Mouse (Mus musculus) thymus, adult 2 months (tissue): ENCODE results near the gene St3gal4. TPM values are rescaled to one million over a fixed set of nuclear protein-coding genes. Genes with fewer than 3 reads are reported as not detected.

Source experiments
- DNase-seq: peaks from one replicate; pipeline ENCODE4 v3.0.0; 2021
- H3K27ac ChIP-seq: fragments of 200-500 bp; 2 replicates; pipeline ENCODE4 v1.5.1; 2012; ENCODE audit warnings: low read length, control low read depth; ENCODE audit not compliant: control insufficient read depth, insufficient read depth
- H3K27me3 ChIP-seq: fragments of 200-500 bp; 2 replicates; pipeline ENCODE4 v1.6.1; 2012; ENCODE audit warnings: mild to moderate bottlenecking, low read length, moderate library complexity, mixed read lengths; ENCODE audit not compliant: control insufficient read depth, insufficient read depth
- H3K36me3 ChIP-seq: fragments of 200-500 bp; 2 replicates; pipeline ENCODE4 v1.6.1; 2012; ENCODE audit warnings: mild to moderate bottlenecking, low read length, moderate library complexity; ENCODE audit not compliant: control insufficient read depth, insufficient read depth
- H3K4me1 ChIP-seq: fragments of 200-500 bp; replicated peaks from 2 replicates; pipeline ENCODE4 v1.6.1; 2012; ENCODE audit warnings: low read length; ENCODE audit not compliant: control insufficient read depth, insufficient read depth
- H3K4me3 ChIP-seq: fragments of 200-500 bp; 2 replicates; pipeline ENCODE4 v1.5.1; 2012; ENCODE audit warnings: mild to moderate bottlenecking, low read length, control low read depth, moderate library complexity; ENCODE audit not compliant: control insufficient read depth, insufficient read depth
- CTCF ChIP-seq: fragments of 200-500 bp; IDR thresholded peaks from 2 replicates; pipeline ENCODE4 v1.5.1; 2012; ENCODE audit warnings: mild to moderate bottlenecking, control low read depth, low read length, moderate library complexity, borderline replicate concordance; ENCODE audit not compliant: control insufficient read depth, poor library complexity, insufficient read depth; ENCODE audit errors: extremely low read depth
- POLR2A ChIP-seq: fragments of 200-500 bp; IDR thresholded peaks from 2 replicates; pipeline ENCODE4 v1.6.1; 2012; ENCODE audit warnings: mild to moderate bottlenecking, low read length, control low read depth, moderate library complexity; ENCODE audit not compliant: control insufficient read depth, poor library complexity, insufficient read depth; ENCODE audit errors: extremely low read depth
- WGBS: fragments of 180-500 bp; shearing (Covaris S2); methylation state at CpG from one replicate; pipeline ENCODE4 v1.1.7; 2018; 5-methylcytosine and 5-hydroxymethylcytosine counted together
- polyA plus RNA-seq: library from polyadenylated mRNA; depleted of rRNA; stranded (reverse); fragments of >200 nt; gene quantifications from 2 replicates; pipeline ENCODE4 v1.2.3, GENCODE M21; 2012

Gene St3gal4
- polyA plus RNA-seq, 1 experiment, result 8.9 TPM

- 89% methylated on average over 5 of the region's 5 CpGs for WGBS
- Histone ChIP-seq H3K4me1 (peaks cover 16% of the 10 kb centered on the region), H3K4me3 (no peak overlapping the region), H3K27me3 (no peaks in the 10 kb centered on the region), H3K27ac (no peak overlapping the region), H3K36me3 (no peaks in the 10 kb centered on the region)
- TF ChIP-seq CTCF, result no peak
- TF ChIP-seq POLR2A, result no peak
- DNase-seq, result no peak
Observed at GRCm38 (mm10) chr9:35110051-35110450, 9.0 kb downstream of the St3gal4 start.

DNA sequence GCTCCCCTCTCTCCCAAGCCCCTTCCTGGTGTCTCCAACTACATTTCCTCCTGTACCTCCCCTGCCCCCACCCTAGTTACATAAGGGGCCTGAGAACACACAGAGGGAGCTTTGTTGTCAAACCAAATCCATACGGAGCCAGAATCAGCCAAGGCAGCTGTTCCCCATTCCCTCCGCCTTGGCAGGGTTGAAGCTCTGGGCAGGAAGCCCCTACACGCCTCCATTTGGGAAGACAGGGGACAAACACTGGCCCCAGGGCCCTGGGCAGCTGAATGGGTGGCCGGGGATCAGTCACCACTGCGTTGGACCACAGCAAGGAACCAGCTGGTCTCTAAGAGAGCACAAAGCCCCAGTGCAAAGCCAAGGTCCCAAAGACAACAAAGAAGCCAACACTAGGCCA lies 10.2 kb downstream of the St3gal4 start:
- Histone ChIP-seq H3K4me3 (no peak overlapping the region), H3K27ac (no peak overlapping the region), H3K27me3 (no peaks in the 10 kb centered on the region), H3K4me1 (peaks cover 16% of the 10 kb centered on the region), H3K36me3 (no peaks in the 10 kb centered on the region)
- no peak for DNase-seq
- 78% methylated on average over 5 of the region's 5 CpGs for WGBS
- no peak for TF ChIP-seq POLR2A
- TF ChIP-seq CTCF, result no peak

DNA sequence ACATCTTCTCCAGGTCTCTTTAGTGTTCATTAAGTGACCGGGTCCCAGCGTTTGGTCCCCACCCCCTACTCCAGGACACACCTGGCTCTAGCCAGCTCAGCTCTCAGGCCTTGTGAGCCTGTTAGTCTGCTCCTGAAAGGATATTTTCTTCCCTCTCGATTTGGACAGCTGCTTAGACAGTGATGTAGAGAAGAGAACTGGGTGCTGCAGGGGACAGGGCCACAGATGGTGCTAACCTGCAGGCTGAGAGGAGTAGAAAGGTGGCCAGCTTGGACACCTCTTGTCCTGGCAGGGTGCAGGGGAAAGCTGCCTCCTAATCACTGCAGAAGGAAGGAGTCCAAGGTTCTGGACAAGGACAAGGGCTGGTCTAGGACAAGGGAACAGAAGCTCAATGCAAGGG lies 11.0 kb downstream of the St3gal4 start:
- no peaks in the 10 kb centered on the region for H3K27me3 ChIP-seq
- H3K27ac ChIP-seq, result no peak overlapping the region
- H3K4me1 ChIP-seq, result peaks cover 16% of the 10 kb centered on the region
- TF ChIP-seq CTCF (no peak), POLR2A (no peak)
- DNase-seq, result no peak
- no peaks in the 10 kb centered on the region for H3K36me3 ChIP-seq
- H3K4me3 ChIP-seq, result no peak overlapping the region
- 87% methylated on average over 3 of the region's 3 CpGs for WGBS

DNA sequence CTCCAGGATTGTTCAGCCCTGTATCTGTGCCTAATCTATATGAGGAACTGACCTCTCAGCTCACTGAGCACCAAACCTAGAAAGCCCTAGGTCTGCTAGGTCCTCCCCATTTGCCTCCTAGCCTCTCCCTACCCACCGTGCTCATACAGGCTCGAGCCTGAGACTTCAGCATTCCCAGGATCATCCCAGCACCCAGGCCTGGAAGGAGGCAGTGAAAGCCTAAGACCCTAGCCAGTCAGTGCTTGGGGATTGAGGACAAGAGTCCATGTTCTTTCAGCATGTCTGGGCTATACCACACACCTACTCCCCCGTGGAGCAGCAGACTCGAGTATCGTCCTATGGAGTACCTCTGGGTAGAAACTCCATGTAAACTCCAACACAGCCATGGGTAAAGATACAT lies 11.7 kb downstream of the St3gal4 start:
- H3K4me1 ChIP-seq, result peaks cover 16% of the 10 kb centered on the region
- H3K4me3 ChIP-seq, result no peak overlapping the region
- no peak for DNase-seq
- no peak overlapping the region for H3K27ac ChIP-seq
- no peak for TF ChIP-seq CTCF
- TF ChIP-seq POLR2A, result no peak
- H3K36me3 ChIP-seq, result no peaks in the 10 kb centered on the region
- H3K27me3 ChIP-seq, result no peaks in the 10 kb centered on the region
- WGBS, result 98% methylated on average over 5 of the region's 5 CpGs

DNA sequence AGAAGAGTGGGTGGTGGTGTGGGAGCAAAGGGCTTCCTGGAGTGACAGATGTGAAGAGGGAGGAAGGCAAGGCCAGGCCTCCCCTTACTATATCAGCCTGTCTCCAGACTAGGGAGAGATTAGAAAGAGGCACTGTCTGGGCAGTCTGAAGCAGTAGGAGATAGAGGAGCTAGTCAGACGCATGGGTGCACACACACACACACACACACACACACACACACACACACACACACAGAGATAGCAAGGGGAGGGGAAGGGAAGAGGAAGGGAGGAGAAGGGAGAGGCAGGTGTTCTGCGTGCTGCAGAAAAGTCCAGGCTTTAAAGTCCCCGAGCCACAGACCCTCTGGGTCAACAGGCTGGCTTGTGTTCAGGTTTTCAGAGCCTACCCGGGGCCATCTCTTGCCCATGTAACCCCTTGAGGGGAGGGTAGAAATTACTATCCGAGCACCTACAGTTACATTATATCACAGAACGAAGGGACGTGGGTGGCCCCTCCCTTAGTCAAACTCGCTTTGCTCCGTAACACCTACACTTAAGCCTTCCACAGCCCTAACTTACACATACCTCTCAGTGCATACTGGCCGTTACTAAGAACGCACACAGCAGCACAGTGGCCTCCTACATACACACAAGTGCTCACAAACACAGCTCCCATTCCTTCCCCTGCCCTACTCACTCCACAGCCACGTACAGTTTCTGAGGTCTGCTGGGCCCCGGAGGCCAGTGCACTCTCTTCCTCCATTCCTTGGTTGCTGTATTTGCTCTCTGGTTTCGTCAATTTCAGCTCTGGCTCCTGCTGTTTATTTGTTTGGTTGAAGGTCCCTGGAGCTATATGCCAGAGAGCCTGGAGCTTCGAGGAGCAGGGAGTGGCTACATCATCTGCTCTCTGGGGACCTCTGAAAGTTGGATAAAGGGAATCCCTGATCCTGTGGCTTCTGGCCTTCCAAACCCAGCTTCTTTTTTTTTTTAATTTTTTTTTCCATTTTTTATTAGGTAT lies 12.9 kb downstream of the St3gal4 start:
- WGBS, result 64% methylated on average over 15 of the region's 15 CpGs
- no peak for DNase-seq
- peaks cover 16% of the 10 kb centered on the region for H3K4me1 ChIP-seq

GRCm38 (mm10) chr9:35105438-35105837 lies 13.6 kb downstream of the St3gal4 start:
- TF ChIP-seq POLR2A, result no peak
- no peak for TF ChIP-seq CTCF
- H3K27me3 ChIP-seq, result no peaks in the 10 kb centered on the region
- H3K4me3 ChIP-seq, result no peak overlapping the region
- H3K27ac ChIP-seq, result no peak overlapping the region
- H3K4me1 ChIP-seq, result peaks cover 16% of the 10 kb centered on the region
- DNase-seq, result no peak
- WGBS, result 87% methylated on average over 2 of the region's 2 CpGs
- no peaks in the 10 kb centered on the region for H3K36me3 ChIP-seq

More for the DNA sequence above, 12.9 kb downstream of the St3gal4 start:
- no peak overlapping the region for H3K27ac ChIP-seq
- no peaks in the 10 kb centered on the region for H3K27me3 ChIP-seq
- no peak for TF ChIP-seq CTCF
- no peak for TF ChIP-seq POLR2A
- no peak overlapping the region for H3K4me3 ChIP-seq
- no peaks in the 10 kb centered on the region for H3K36me3 ChIP-seq

DNA sequence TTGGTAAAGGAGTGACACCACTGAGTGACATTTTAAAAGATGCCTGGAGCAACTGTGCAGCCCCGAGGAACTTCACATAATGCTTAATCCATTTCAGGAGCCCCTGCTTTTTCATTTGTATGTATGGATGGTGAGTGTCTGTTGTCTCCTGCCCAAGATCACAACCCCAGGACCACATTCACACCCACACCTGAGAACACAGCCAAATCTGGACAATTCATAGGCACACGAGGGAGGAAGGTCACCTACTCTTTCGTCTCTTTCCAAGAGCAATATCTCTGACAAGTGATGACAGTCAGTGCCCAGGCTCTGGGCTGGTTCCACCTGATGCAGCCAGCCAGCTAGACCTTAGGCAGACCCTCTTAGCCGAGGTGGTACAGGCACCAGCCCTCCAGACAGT lies 14.4 kb downstream of the St3gal4 start:
- Histone ChIP-seq H3K36me3 (no peaks in the 10 kb centered on the region), H3K4me3 (no peak overlapping the region), H3K27me3 (no peaks in the 10 kb centered on the region), H3K4me1 (peaks cover 16% of the 10 kb centered on the region), H3K27ac (no peak overlapping the region)
- WGBS, result 92% methylated on average over 4 of the region's 4 CpGs
- no peak for DNase-seq
- TF ChIP-seq CTCF, result no peak
- TF ChIP-seq POLR2A, result no peak
